Mouse (Mus musculus) layer of hippocampus, postnatal 25 days (tissue): ENCODE data around the gene R3hdm2. TPM values are rescaled to one million over a fixed set of nuclear protein-coding genes. Genes with fewer than 3 reads are reported as not detected.

Experiments
- DNase-seq, 2 experiments: peaks; one replicate each; pipeline ENCODE4 v3.0.0; 2022; ENCODE audit warnings: mixed read lengths in 2 of 2, low spot score in 1 of 2; ENCODE audit errors: extremely low spot score in 1 of 2
- total RNA-seq, 2 experiments: library from RNA; stranded (reverse); gene quantifications; 2 replicates each; pipeline ENCODE4 v1.2.3; 2021

R3hdm2 gene
- total RNA-seq, 2 experiments from 2014 or later, result 153 to 200 TPM

GRCm38 (mm10) chr10:127352766-127353165 is 27.4 kb upstream of the R3hdm2 start:
- no peak for DNase-seq

- no peak for DNase-seq
Measured at GRCm38 (mm10) chr10:127353909-127354895, 25.9 kb upstream of the R3hdm2 start, which contains the start of gene Inhbe. TSS of gene Inhbe (minus strand) at chr10:127354411.

GRCm38 (mm10) chr10:127355336-127355735 is 24.8 kb upstream of the R3hdm2 start:
- DNase-seq, result no peak

- DNase-seq, result no peak
Measured at GRCm38 (mm10) chr10:127360714-127361113, 19.4 kb upstream of the R3hdm2 start.

GRCm38 (mm10) chr10:127367116-127367515 is 13.0 kb upstream of the R3hdm2 start:
- DNase-seq, result no peak

GRCm38 (mm10) chr10:127368273-127368672 is 11.9 kb upstream of the R3hdm2 start:
- no peak for DNase-seq

GRCm38 (mm10) chr10:127369834-127370820 is 10.0 kb upstream of the R3hdm2 start, which contains the start of gene Inhbc:
TSS of gene Inhbc (minus strand) at chr10:127370431.
- no peak for DNase-seq

GRCm38 (mm10) chr10:127371023-127371422 is 9.1 kb upstream of the R3hdm2 start:
- no peak for DNase-seq

GRCm38 (mm10) chr10:127377700-127378099 is 2.4 kb upstream of the R3hdm2 start:
- DNase-seq, result no peak

GRCm38 (mm10) chr10:127379654-127380053 is 473 bp upstream of the R3hdm2 start:
- DNase-seq, result no peak

- DNase-seq, result peak; percentile 18 to 26
Measured at GRCm38 (mm10) chr10:127380767-127381742, 928 bp downstream of the R3hdm2 start.

GRCm38 (mm10) chr10:127381743-127382134 is 1.6 kb downstream of the R3hdm2 start:
- DNase-seq, result no peak

GRCm38 (mm10) chr10:127391774-127392173 is 11.6 kb downstream of the R3hdm2 start:
- no peak for DNase-seq

GRCm38 (mm10) chr10:127404701-127405100 is 24.6 kb downstream of the R3hdm2 start:
- DNase-seq, result no peak

- DNase-seq, result no peak
Measured at GRCm38 (mm10) chr10:127407391-127407790, 27.3 kb downstream of the R3hdm2 start.

- DNase-seq, result no peak
Measured at GRCm38 (mm10) chr10:127412101-127412500, 32.0 kb downstream of the R3hdm2 start.

- DNase-seq, result no peak
Measured at GRCm38 (mm10) chr10:127412776-127413175, 32.6 kb downstream of the R3hdm2 start.

- DNase-seq, result no peak
Measured at GRCm38 (mm10) chr10:127413585-127413984, 33.5 kb downstream of the R3hdm2 start.

- no peak for DNase-seq
Measured at GRCm38 (mm10) chr10:127414141-127414540, 34.0 kb downstream of the R3hdm2 start.
